Mouse (Mus musculus) right cerebral cortex, postnatal 10 days (tissue): ENCODE results near the gene Myh10.
"Not testable (repeated sequence)": the region's sequence is repeated elsewhere in the genome, so short reads cannot be mapped to it uniquely, and the experiment has no call there.

Source experiments
- DNase-seq, 2 experiments: peaks; one replicate each; pipeline ENCODE4 v3.0.0; 2021; ENCODE audit warnings: low spot score in 2 of 2

Gene Myh10

DNA sequence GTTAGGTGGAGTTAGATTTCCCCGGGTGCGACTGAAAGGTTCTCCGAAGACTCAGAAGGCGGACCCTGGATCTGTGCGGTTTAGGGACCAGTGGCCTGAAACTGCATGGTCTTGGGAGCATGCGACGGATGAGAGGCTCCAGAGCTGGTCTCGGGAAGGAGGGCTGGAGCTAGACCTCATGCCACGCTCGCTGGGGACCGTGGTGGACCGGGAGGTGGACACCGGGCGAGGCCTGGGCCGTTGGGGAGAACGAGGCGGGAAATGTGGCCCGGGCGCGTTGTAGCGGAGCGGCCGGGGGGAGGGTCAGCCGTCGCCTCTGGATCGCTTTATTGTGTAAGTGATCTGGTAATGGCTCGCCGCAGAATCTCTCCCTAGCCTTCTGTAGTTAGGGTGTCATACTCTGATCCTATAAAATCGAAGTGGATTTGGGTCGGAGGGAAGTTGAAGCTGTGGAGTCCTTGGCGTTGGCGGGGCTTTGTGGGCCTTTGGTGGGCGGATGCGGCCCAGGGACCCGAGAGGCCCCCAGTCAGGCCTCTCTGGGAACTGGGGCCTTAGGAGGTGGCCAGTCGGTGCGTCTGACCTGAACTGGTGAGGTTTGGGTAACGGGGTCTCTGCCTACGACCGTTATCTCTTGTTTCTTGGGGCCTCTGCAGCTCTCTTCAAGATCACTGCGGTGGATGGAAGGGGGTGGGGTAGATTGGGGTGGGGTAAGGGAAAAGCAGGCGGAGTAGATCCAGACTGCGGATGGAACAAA, 1.5 kb downstream of the Myh10 start:
- peak; percentile 62 to 65 for DNase-seq

DNA sequence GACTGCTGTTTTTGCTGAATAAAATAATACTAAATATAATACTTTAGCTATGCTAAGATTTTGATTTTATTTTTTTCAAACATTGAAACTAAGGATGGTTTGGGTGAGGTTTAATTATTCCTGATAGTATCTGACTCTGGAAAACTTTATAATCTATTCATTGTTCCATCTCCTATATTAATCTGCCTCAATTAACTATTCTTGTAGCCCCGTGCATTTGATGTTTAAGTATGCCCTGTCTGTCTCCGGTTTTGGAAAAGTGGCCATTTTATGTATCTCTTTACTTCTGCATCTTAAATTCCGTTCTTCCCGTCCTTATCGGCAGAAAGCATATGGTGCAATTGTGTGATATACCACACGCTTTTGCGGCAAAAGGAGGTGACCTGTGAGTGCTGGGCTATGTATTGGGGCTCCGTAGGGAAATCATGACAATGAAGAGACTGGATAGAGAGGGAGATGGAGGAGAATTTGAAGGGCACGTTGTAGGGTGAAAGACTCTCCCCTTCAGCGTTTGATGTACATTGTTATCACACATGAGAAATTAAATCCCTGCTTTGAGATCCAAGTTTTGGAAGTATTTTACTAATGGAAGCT, 2.2 kb downstream of the Myh10 start:
- DNase-seq: no peak

DNA sequence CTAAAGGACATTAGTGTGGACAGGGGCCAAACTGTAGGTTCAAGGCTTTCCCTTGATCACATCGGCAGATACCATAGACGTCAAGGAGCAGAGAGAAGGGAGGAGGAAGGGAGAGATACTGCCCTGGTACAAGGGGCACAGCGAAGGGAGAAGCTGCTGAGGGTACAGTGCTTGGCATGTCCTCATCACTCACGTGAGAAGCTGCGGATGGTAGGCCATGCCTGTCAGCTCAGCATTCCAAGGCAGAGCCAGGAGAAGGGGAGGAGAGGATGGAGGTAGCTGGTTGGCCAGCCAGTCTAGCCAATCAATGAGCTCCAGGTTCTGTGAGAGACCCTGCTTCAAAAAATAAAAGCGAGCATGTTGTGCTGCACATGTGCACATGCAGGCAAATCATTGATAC, 11.0 kb downstream of the Myh10 start:
- no peak for DNase-seq

DNA sequence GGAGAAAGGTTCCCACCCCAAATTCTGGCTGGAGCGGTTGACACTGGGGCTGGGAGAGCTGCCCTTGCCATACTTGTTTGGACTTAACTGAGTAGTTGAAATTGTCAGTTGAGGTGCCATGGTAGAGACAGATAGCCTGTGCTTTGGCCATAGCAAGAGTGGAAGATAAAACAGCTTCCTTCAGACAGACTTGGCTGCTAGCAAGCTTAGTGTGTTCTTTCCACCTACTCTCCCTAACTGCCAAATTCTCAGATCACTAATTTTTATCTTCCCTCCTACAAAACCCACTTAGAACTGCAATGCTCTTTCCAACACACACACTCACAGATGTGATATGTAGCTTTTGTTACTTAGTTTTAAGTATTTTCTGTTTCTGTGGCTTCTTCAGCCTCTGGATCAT, 12.0 kb downstream of the Myh10 start:
- no peak for DNase-seq

DNA sequence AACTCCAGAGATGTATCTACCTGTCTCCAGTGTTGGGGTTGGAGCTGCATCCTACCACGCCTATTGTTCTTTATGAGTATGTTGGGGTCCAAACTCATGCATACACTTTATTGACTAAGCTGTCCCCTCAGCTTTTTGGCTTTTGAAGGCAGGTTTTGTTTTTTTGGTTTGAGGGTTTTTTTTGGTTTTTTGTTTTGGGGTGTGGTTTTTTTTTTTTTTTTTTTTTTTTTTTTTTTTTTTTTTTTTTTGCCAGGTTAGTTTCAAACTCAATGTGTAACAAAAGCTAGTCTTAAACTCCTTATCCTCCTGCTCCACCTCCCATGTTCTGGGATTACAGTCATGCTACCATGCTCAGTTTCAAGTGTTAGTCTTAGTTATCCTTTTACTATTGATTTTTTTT, 12.9 kb downstream of the Myh10 start:
- no peak for DNase-seq

DNA sequence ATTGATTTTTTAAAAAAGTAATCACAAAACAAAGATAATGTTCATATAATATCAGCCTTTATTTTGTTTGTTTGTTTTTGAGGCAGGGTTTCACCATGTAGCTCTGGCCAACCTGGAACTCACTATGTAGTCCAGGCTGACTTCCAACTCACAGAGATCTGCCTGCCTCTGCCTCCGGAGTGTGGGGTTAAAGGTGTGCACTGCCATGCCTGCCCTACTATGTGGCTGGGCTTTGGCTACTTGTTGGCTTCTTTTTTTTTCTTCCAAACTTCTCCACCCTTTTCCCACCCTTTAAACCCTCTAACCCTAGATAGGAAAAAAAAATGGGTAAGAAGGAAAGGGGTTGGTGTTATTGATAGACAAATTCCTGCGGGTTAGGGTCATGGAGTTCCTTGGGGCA, 13.5 kb downstream of the Myh10 start:
- no peak for DNase-seq

DNA sequence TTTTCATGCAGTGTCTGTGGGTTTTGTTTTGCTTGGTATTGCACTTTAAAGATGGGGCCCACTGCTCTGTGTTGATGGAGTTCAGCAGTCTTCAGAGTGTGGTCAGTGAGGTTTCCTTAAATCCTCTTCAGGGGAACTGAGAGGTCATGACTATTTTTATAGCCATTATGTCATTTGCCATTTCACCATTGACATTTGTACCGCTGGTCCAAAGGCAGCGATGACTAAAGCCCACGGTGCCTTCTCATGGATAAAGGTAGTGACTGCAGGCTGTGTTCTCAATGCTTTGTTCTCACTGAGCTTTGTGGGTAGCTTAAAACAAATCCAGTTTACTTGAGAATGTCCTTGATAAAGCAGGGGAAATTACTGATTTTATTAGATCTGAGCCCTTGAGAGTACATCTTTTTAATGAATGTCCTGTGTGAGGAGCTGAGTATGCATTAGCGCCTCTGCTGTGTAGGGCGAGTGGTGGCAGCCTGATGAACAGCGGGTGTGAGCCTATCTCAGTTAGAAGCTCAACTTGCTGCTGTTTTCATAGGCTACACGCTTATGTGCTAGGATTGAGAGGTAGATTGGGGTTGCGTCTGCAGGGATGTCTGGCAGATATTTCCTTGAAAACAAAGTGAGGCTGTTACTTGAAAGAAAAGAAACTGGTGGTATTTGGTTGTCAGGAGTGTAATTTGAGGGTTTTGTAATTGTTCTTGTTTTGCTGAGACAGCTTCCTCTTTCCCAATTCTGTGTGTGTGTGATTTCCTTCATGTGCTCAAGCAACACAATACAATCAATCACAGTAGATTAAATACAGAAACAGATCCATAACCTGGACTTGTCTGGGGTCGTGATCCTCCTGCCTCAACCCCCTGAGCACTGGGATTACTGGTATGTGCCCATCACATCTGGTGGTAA, 15.4 kb downstream of the Myh10 start:
- no peak for DNase-seq

DNA sequence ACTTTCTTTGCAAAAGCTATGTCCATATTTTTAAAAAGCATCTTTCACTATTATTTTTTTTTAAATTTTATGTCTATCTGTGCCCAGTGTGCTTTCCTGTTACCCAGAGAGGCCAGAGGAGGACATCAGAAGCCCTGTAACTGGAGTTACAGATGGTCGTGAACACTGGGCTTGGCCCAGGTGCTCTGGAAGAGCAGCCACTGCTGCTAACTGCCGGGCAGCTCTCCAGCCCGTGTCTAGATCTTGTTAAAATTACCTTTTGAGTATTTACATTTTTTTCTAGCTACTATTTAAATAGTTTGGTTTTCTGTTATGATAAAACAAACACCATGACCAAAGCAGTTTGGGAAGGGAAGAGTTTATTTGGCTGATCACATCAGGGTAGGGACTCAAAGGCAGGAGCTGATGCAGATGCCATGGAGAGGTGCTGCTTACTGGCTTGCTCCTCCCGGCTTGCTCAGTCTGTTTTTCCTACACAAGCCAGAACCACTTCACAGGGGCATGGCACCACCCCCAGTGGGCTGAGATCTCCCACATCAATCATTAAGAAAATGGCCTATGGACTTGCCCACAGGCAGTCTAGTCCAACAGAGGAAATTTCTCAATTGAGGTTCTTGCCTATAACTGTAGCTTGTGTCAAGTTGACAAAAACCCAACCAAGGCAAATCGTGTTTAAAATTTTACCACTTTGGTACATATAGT, 16.7 kb downstream of the Myh10 start:
- DNase-seq: no peak

DNA sequence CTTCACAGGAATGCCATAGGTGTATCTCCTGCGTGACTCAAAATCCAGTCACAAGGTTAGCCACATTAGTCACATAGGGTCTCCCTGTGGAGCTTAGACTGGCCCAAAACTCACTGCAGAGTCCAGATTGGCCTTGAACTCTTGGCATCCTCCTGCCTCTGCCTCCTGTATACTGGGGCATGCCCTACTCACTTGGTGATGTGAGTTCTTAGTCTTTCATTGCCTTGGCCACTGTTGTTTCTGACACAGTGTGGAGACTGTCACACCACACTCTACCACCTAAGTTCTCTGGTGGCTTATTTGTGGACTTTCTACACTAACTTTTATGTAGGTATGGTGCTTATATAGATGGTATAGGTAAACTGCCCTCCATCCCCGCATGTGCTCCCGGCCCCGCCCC, 24.8 kb downstream of the Myh10 start:
- no peak for DNase-seq

DNA sequence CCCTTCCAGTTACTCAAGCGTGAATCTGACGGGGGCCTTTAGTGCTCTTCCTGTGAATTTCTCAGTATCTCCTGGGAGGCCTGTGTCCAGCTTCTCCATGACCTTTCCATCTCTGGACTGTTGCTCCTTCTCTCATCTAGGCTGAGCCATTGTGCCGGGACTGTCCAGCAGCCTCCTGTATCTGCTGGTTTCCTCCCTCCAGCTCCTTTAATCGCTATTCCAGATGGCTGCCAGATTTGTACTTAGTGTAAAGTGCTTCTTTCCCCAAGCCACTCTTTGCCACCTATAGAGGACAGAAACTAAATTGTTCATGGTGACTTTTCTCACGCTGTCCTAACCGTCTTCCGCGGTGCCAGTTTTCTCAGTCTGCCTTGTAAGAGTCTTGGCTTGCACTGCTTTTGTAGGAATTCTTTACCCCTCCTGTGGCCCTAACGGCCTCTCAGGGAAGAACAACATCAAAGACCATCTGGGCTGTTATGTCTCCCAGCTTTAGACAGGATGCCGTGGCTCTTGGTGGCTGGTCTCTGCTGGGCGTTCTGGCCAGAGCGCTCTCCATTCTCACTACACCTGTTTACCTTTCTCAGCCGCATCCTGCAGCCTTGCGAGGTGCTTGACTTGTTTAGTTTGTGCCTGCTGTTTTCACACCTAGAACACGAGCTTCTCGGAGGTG, 25.9 kb downstream of the Myh10 start:
- no peak for DNase-seq

DNA sequence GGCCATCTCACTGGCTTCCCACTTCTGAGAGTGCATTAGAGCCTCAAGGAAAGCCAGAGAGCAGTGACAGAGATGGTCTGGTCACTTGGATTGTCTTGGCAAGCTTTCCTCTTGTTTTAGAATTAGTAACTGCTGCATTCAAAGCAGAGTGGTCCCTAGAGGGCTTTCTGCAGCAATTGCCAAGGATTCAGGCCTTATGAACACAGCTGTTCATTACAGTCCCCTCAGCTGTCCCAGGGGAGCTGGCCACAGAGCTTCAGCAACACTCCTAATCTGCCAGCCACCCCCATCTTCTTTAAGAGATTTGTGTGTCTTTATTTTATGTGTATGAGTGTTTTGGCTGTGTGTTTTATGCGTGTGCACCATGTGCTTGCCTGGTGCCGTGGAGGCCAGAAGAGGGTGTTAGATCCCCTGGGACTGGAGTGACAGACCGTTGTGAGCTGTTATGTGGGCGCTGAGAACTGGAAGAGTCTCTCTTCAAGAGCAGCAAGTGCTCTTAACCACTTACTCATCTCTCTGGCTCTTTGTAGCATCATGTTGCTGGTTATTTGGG, 27.8 kb downstream of the Myh10 start:
- DNase-seq: no peak

DNA sequence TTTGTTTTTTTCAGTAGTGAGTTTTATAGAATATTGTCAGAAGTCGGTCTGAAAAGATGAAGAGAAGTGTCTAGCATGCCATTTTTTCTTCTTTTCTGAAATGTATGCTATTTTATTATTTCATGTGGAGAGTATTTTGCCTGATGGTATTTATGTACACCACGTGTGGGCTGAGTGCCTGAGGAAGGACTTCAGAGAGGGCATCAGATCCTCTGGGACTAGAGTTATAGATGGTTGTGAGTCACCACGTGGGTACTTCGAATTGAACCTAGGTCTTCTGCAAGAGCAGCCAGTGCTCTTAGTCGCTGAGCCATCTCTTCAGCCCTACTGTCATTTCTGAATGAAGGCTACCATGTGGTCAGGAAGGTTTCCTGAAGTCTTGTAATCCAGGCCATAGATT, 28.4 kb downstream of the Myh10 start:
- no peak for DNase-seq

DNA sequence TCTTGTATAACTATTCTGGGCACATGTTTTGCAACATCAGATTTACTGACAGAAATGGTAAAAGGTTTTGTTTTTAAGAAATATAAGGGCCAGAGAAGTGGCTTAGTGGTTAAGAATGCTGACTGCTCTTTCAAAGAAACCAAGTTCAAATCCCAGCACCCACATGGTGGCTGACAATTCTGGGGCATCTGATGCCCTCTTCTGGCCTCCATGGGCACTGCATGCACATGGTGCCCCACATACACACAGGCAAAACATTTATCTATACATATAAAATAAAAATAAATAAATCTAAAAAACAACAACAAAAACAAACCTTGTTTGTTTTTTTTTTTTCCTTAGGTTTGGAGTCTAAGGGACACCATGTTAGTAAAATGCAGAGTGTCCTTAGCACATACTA, 32.8 kb downstream of the Myh10 start:
- no peak for DNase-seq

DNA sequence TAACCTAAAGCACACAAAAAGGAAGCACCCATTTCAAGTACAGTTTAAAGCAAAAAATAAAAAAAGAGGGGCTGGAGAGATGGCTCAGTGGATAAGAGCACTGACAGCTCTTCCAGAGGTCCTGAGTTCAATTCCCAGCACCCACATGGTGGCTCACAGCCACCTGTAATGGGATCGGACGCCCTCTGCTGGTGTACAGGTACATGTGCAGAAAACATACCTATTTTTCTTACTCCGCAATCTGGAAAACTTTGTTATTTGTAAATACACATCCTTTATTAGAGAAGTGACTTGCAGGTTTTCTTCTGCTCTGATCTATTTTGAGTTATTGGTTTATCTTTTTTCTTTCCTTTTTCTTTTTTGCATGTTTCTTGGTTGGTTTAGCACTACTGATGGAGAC, 37.3 kb downstream of the Myh10 start:
- DNase-seq: no peak

DNA sequence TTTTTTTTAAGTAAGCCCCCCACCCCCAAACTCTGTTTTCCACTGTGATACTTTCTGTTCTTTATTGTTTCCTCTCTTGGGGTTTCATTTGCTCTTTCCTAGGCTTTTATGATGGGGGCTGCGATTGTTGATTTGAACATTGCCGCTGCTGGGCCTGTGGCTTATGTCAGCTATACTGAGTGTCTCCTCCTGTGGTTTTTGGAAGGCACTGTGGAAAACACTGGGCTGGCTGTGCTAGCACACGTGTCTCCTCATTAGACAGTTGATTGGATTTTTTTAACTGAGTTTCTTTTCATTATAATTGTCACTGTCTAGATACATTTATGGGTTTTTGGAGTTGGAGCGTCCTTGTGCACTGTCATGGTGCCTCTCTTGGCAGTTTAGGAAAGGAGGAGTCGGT, 39.4 kb downstream of the Myh10 start:
- DNase-seq: no peak

DNA sequence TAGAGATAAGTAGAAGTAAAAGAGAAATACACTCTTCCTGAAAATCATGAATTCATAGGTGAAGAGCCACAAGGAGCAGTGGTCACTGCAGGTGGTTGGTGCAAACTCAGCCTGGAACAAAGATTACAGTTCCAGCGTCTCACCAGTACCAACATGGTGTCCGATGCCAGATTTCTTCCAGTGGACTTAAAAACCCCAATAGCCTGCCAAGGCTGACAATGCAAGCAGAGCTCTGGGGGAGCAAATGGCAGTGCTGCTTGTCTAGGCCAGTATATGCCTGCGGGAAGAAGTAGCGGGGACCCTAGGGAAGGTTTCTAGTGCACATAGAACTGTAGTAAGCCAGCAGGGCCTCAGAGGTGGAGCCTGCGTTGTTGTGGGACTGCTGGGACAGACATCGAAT, 40.7 kb downstream of the Myh10 start:
- DNase-seq: no peak

DNA sequence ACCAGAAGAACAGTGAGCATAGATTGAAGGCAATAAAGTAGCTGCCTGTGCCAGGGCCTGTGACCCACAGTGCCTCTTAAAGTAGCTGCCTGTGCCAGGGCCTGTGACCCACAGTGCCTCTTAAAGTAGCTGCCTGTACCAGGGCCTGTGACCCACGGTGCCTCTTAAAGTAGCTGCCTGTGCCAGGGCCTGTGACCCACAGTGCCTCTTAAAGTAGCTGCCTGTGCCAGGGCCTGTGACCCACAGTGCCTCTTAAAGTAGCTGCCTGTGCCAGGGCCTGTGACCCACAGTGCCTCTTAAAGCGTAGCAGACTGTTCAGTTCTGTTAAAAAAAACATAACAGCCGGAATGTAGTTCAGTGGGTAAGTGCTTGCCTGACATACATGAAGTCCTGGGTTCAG, 42.0 kb downstream of the Myh10 start:
- DNase-seq: not testable (repeated sequence)

DNA sequence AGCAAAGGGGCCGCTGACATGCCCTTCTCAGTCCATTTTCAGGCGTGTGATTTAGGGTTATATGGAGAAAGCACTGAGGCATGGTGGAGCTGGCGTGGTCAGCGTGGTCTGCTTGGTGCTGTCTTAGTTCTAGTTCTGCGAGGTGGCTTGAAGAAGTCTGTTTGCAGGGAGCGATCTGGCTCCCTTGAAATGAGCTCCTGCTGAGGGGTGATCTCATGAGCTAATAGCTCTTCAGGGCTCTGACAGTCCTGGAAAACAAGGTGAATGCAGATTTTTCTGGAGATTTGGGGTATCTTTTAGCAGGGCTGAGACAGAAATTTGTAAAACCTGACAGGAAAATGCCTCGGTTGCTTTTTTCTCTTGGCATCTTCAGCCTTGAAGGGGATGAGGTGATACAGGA, 48.1 kb downstream of the Myh10 start:
- no peak for DNase-seq

DNA sequence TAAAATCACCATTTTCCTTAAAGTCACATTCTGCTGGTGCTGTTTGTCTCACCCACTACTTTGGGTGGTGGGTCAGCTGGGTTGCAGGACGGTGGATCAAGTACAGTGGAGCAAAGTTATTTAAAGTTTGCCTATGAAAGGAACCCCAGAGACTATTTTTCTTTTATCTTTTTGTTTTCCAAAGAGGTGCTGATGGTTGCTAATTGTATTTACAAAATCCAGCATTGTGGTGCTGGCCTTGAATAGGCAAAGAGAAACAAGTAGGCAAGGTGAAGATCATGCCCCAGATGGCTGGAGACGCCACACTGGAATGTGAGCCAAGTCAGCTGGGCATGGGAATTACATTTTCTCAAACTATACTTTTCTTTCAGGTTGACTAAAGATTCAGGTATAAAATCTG, 51.3 kb downstream of the Myh10 start:
- DNase-seq: no peak

DNA sequence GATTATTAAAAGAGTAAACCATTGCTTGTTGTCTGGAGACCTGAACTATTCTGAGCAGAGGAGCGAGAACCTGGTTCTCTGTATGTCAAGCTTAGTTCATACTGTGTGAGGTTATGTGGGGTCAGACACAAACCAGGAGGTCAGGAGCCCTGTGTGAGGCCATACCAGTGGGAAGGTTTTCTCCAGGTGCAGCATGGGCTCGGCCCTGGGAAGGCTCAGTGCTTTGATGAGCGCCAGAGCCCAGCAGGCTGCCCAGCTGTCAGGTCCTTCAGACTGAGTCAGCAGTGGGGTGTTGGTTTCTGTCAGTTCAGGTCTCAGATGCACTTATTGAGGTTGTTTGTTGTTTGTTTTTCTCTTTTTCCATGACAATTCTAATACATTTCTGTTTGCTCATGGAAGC, 52.8 kb downstream of the Myh10 start:
- no peak for DNase-seq
